ENCODE assay signal across 7 mouse cellular contexts in genomic region chr6:24527155-24528063, GRCm38 (mm10). TPM values are rescaled to one million over a fixed set of nuclear protein-coding genes. Genes with fewer than 3 reads are reported as not detected.
DNase-seq lines count a peak whose midpoint lies in the region; ATAC-seq lines count a peak whose summit lies in the region.

Ndufa5 (minus strand) TSS chr6:24528013.

- under 1% methylated on average over 53 of the region's 53 CpGs for WGBS in intestine, embryonic 15.5 days
- WGBS in midbrain, embryonic 10.5 days: under 1% methylated on average over 53 of the region's 53 CpGs

- H3K36me3 ChIP-seq in intestine, embryonic 15.5 days: no peaks in the 10 kb centered on the region
- H3K36me3 ChIP-seq in midbrain, embryonic 10.5 days: peaks cover 14% of the 10 kb centered on the region

- H3K4me2 ChIP-seq in intestine, embryonic 15.5 days (replicated peaks): peak within 1 kb of the TSS; percentile 68

- H3K4me3 ChIP-seq in intestine, embryonic 15.5 days (replicated peaks): peak within 1 kb of the TSS; percentile 70
- H3K4me3 ChIP-seq in midbrain, embryonic 10.5 days: peak within 1 kb of the TSS; percentile 84

- no peaks in the 10 kb centered on the region for H3K27me3 ChIP-seq in intestine, embryonic 15.5 days (replicated peaks)
- no peaks in the 10 kb centered on the region for H3K27me3 ChIP-seq in midbrain, embryonic 10.5 days (ENCODE audit: low read depth, poor library complexity, severe bottlenecking)

- peak within 1 kb of the TSS; percentile 74 for H3K9ac ChIP-seq in intestine, embryonic 15.5 days

- DNase-seq in adrenal gland, adult 2 months: peak; percentile 95
- peak; percentile 92 for DNase-seq in embryo, embryonic 11.5 days (ENCODE audit: low read depth, low spot score)
- peak; percentile 77 to 87 for DNase-seq in gastrocnemius, postnatal 36 days
- peak; percentile 86 to 96 for DNase-seq in left cerebral cortex, postnatal 25 days (ENCODE audit: low spot score in 2 of 2)
- peak; percentile 94 for DNase-seq in midbrain, embryonic 10.5 days (ENCODE audit: low spot score)
- DNase-seq in right cerebral cortex, postnatal 4 days: peak; percentile 87

- peak within 1 kb of the TSS; percentile 59 for H3K27ac ChIP-seq in intestine, embryonic 15.5 days
- H3K27ac ChIP-seq in midbrain, embryonic 10.5 days (replicated peaks): peak within 1 kb of the TSS; percentile 83

- H3K9me3 ChIP-seq in intestine, embryonic 15.5 days: no peaks in the 10 kb centered on the region
- H3K9me3 ChIP-seq in midbrain, embryonic 10.5 days (replicated peaks): no peaks in the 10 kb centered on the region

- H3K4me1 ChIP-seq in intestine, embryonic 15.5 days (replicated peaks): no peaks in the 10 kb centered on the region; the same call in 1 of the 2 replicates
- H3K4me1 ChIP-seq in midbrain, embryonic 10.5 days: peaks cover 21% of the 10 kb centered on the region

- ATAC-seq in intestine, embryonic 15.5 days: peak; percentile 98

- intact Hi-C loops in gastrocnemius, postnatal 36 days (cut with DNase I): loop anchor here (2.0 kb wide), 1 partner anchor 101 kb away; no protein-coding TSS in a partner anchor
- intact Hi-C loops in left cerebral cortex, postnatal 25 days (cut with DNase I): loop anchor here (1.0 kb wide), 1 partner anchor 138 kb away; the partner anchor contains the start of gene Wasl

RNA-seq across cellular contexts. Expression of gene Ndufa5, which starts in this region (rescaled TPM):
- total RNA-seq in adrenal gland, adult 2 months (2021): 100 to 1,000 TPM; 305 to 386 TPM
- 0.34 and 0.90 TPM in 2 replicates for polyA plus RNA-seq in adrenal gland, adult 2 months (2012; rRNA removed)
- 100 to 1,000 TPM; 587 to 626 TPM for total RNA-seq in gastrocnemius, postnatal 36 days (2021)
- polyA plus RNA-seq in intestine, embryonic 15.5 days (2015; fragmentation: Nextera tagmentation; extraction: Ambion mirVana): 395 and 397 TPM in 2 replicates
- 100 to 1,000 TPM; 271 to 274 TPM for total RNA-seq in left cerebral cortex, postnatal 25 days (2021)
- polyA plus RNA-seq in midbrain, embryonic 10.5 days (2016; fragmentation: Nextera tagmentation; extraction: Ambion mirVana): 247 and 264 TPM in 2 replicates

Comparison
In these comparisons a context has a peak if more than half of its experiments do, and no peak if none do; other contexts are left out.
1. Peak in every context shown above with its lines: DNase-seq, ATAC-seq, H3K4me3 ChIP-seq and H3K27ac ChIP-seq.
2. RNA of gene Ndufa5 (polyA plus RNA-seq): 395 to 397 TPM in intestine, embryonic 15.5 days and 247 to 264 TPM in midbrain, embryonic 10.5 days; 0.34 to 0.90 TPM in adrenal gland, adult 2 months; every median in the first group is over 100 times any median in the second.